Mouse (Mus musculus) small intestine, adult 2 months (tissue): ENCODE data around the gene Smc1b.

Source experiments
- CTCF ChIP-seq: fragments of 200-500 bp; IDR thresholded peaks from 2 replicates; pipeline ENCODE4 v1.5.1; 2012; ENCODE audit warnings: low read depth, mild to moderate bottlenecking, control low read depth, inconsistent platforms, low read length, moderate library complexity, mixed read lengths; ENCODE audit not compliant: insufficient replicate concordance, insufficient read length; ENCODE audit errors: extremely low read depth
- POLR2A ChIP-seq: fragments of 200-500 bp; IDR thresholded peaks from 2 replicates; pipeline ENCODE4 v1.6.1; 2012; ENCODE audit warnings: low read depth, mild to moderate bottlenecking, control low read depth, inconsistent platforms, low read length, moderate library complexity

- TF ChIP-seq POLR2A (no peak), CTCF (no peak)
Observed at GRCm38 (mm10) chr15:85063421-85063820, 68.3 kb downstream of the Smc1b start.
